Mouse (Mus musculus) layer of hippocampus, postnatal 36 days (tissue): ENCODE data around the gene Eri3. TPM values are rescaled to one million over a fixed set of nuclear protein-coding genes. Genes with fewer than 3 reads are reported as not detected.

Experiments used
- microRNA-seq, 2 experiments: library from miRNA; unstranded; fragments of <30 nt; microRNA quantifications; one replicate each; pipeline ENCODE4 v1.2.0; 2021
- total RNA-seq, 2 experiments: library from RNA; stranded (reverse); gene quantifications; 2 replicates each; pipeline ENCODE4 v1.2.3; 2021

The Eri3 gene
- total RNA-seq, 2 experiments from 2014 or later: 183 to 187 TPM

Small RNA genes lying within 50 kb of the gene (microRNA-seq; reads per million reads assigned to microRNA genes)
- 0 reads per million in 2 experiments for gene Gm25559

Other genes with a start within 250 kb of the Eri3 start
- gene Rnf220, start 53.3 kb upstream of the Eri3 start, total RNA-seq: 100 to 1,000 TPM; 164 to 175 TPM
- 10 to 100 TPM; 35.0 to 36.8 TPM for gene Dmap1, start 131.9 kb downstream of the Eri3 start, total RNA-seq
- not detected for gene Gm12845, start 174.0 kb downstream of the Eri3 start, total RNA-seq
- gene Klf17, start 215.3 kb downstream of the Eri3 start, total RNA-seq: not detected